Mouse (Mus musculus) midbrain, postnatal 0 days (tissue): ENCODE measurements at regions not wholly inside any gene's neighbourhood (a gene's known extent, or its start where the extent isn't known, plus 50 kb on each side); places are given as distances from the start of the nearest gene placed in this dataset.

Source experiments
- ATAC-seq: fragments of 200-750 bp; cut with Nextera tagmentation; 2 replicates; pipeline ENCODE4 v1.8.0; 2017; ENCODE audit warnings: moderate number of reproducible peaks, mild to moderate bottlenecking, moderate TSS enrichment, moderate library complexity; ENCODE audit not compliant: low FRiP score
- DNase-seq: peaks from one replicate; pipeline ENCODE4 v3.0.0-alpha.2; 2015; ENCODE audit warnings: low spot score
- H3K27ac ChIP-seq: fragments of 300-500 bp; sonication (generic); 2 replicates; pipeline ENCODE4 v1.5.1; 2014; ENCODE audit warnings: low read depth, mild to moderate bottlenecking, low read length, mixed read lengths
- H3K27me3 ChIP-seq: fragments of 300-500 bp; sonication (generic); 2 replicates; pipeline ENCODE4 v1.6.1; 2014; ENCODE audit warnings: low read length, control low read depth, mixed read lengths; ENCODE audit not compliant: insufficient read depth
- H3K36me3 ChIP-seq: fragments of 300-500 bp; sonication (generic); 2 replicates; pipeline ENCODE4 v1.6.1; 2014; ENCODE audit warnings: low read length, control low read depth, mixed read lengths; ENCODE audit not compliant: insufficient read depth
- H3K4me1 ChIP-seq: fragments of 300-500 bp; sonication (generic); 2 replicates; pipeline ENCODE4 v1.6.1; 2014; ENCODE audit warnings: mild to moderate bottlenecking, control low read depth, antibody characterized with exemption, low read length, mixed read lengths; ENCODE audit not compliant: insufficient read depth
- H3K4me2 ChIP-seq: fragments of 300-500 bp; sonication (generic); 2 replicates; pipeline ENCODE4 v1.6.1; 2014; ENCODE audit warnings: low read depth, mild to moderate bottlenecking, low read length, mixed read lengths; ENCODE audit not compliant: poor library complexity, severe bottlenecking
- H3K4me3 ChIP-seq: fragments of 300-500 bp; sonication (generic); 2 replicates; pipeline ENCODE4 v1.5.1; 2014; ENCODE audit warnings: low read depth, mild to moderate bottlenecking, low read length, moderate library complexity
- H3K9ac ChIP-seq: fragments of 300-500 bp; sonication (generic); replicated peaks from 2 replicates; pipeline ENCODE4 v1.6.1; 2014; ENCODE audit warnings: mild to moderate bottlenecking, low read length, moderate library complexity, mixed read lengths; ENCODE audit not compliant: poor library complexity, severe bottlenecking
- H3K9me3 ChIP-seq: fragments of 300-500 bp; sonication (generic); 2 replicates; pipeline ENCODE4 v1.6.1; 2016; ENCODE audit warnings: low read length, control low read depth
- CTCF ChIP-seq: IDR thresholded peaks from 2 replicates; pipeline ENCODE4 v1.5.1; 2016; ENCODE audit warnings: antibody characterized with exemption, mild to moderate bottlenecking
- WGBS: fragments of 180-500 bp; shearing (Covaris S2); extraction: QIAGEN DNeasy Blood & Tissue Kit; methylation state at CpG from one replicate; pipeline ENCODE4 v1.1.7; 2014; 5-methylcytosine and 5-hydroxymethylcytosine counted together

GRCm38 (mm10) chr13:97705926-97706325, 54.5 kb downstream of the Gm10260 start:
- H3K27me3 ChIP-seq: no peaks in the 10 kb centered on the region
- H3K9ac ChIP-seq: no peak overlapping the region
- no peaks in the 10 kb centered on the region for H3K9me3 ChIP-seq
- no peaks in the 10 kb centered on the region for H3K4me1 ChIP-seq
- WGBS: 90% methylated on average over 5 of the region's 5 CpGs
- DNase-seq (no peak), ATAC-seq (no peak)
- no peak overlapping the region for H3K4me3 ChIP-seq
- no peak overlapping the region for H3K27ac ChIP-seq
- H3K36me3 ChIP-seq: no peaks in the 10 kb centered on the region
- no peak for TF ChIP-seq CTCF
- H3K4me2 ChIP-seq: no peak overlapping the region

GRCm38 (mm10) chr13:97704541-97704940, 55.9 kb downstream of the Gm10260 start:
- 94% methylated on average over 4 of the region's 4 CpGs for WGBS
- H3K36me3 ChIP-seq: no peaks in the 10 kb centered on the region

GRCm38 (mm10) chr13:97698967-97699366, 61.5 kb downstream of the Gm10260 start:
- ATAC-seq: no peak

More at GRCm38 (mm10) chr13:97704541-97704940, 55.9 kb downstream of the Gm10260 start:
- Histone ChIP-seq H3K9ac (no peak overlapping the region), H3K9me3 (no peaks in the 10 kb centered on the region), H3K27ac (no peak overlapping the region), H3K4me1 (no peaks in the 10 kb centered on the region), H3K4me2 (no peak overlapping the region), H3K27me3 (no peaks in the 10 kb centered on the region), H3K4me3 (no peak overlapping the region)
- no peak for ATAC-seq
- DNase-seq: no peak
- no peak for TF ChIP-seq CTCF

GRCm38 (mm10) chr13:97698317-97698716, 62.1 kb downstream of the Gm10260 start:
- Histone ChIP-seq H3K27me3 (no peaks in the 10 kb centered on the region), H3K9me3 (no peaks in the 10 kb centered on the region), H3K4me1 (no peaks in the 10 kb centered on the region), H3K36me3 (no peaks in the 10 kb centered on the region), H3K9ac (no peak overlapping the region), H3K27ac (no peak overlapping the region), H3K4me2 (no peak overlapping the region), H3K4me3 (no peak overlapping the region)
- DNase-seq (no peak), ATAC-seq (no peak)
- TF ChIP-seq CTCF: no peak
- 91% methylated on average over 1 of the region's 1 CpGs for WGBS

More at GRCm38 (mm10) chr13:97698967-97699366, 61.5 kb downstream of the Gm10260 start:
- Histone ChIP-seq H3K9ac (no peak overlapping the region), H3K4me2 (no peak overlapping the region), H3K4me3 (no peak overlapping the region), H3K9me3 (no peaks in the 10 kb centered on the region), H3K36me3 (no peaks in the 10 kb centered on the region), H3K4me1 (no peaks in the 10 kb centered on the region), H3K27me3 (no peaks in the 10 kb centered on the region), H3K27ac (no peak overlapping the region)
- 87% methylated on average over 2 of the region's 2 CpGs for WGBS
- DNase-seq: no peak
- TF ChIP-seq CTCF: no peak

GRCm38 (mm10) chr13:97697262-97697661, 63.2 kb downstream of the Gm10260 start:
- no peak for ATAC-seq

GRCm38 (mm10) chr13:97695022-97695421, 65.4 kb downstream of the Gm10260 start:
- 59% methylated on average over 2 of the region's 2 CpGs for WGBS
- no peak overlapping the region for H3K9ac ChIP-seq
- no peak overlapping the region for H3K4me2 ChIP-seq
- no peaks in the 10 kb centered on the region for H3K4me1 ChIP-seq
- no peaks in the 10 kb centered on the region for H3K36me3 ChIP-seq
- H3K9me3 ChIP-seq: no peaks in the 10 kb centered on the region
- no peak for TF ChIP-seq CTCF
- H3K27ac ChIP-seq: no peak overlapping the region
- no peaks in the 10 kb centered on the region for H3K27me3 ChIP-seq
- DNase-seq (no peak), ATAC-seq (no peak)
- no peak overlapping the region for H3K4me3 ChIP-seq

More at GRCm38 (mm10) chr13:97697262-97697661, 63.2 kb downstream of the Gm10260 start:
- Histone ChIP-seq H3K27me3 (no peaks in the 10 kb centered on the region), H3K27ac (no peak overlapping the region), H3K4me1 (no peaks in the 10 kb centered on the region), H3K9ac (no peak overlapping the region), H3K9me3 (no peaks in the 10 kb centered on the region), H3K4me3 (no peak overlapping the region), H3K36me3 (no peaks in the 10 kb centered on the region), H3K4me2 (no peak overlapping the region)
- DNase-seq: no peak
- no peak for TF ChIP-seq CTCF
- WGBS: 84% methylated on average over 10 of the region's 10 CpGs
